Mouse (Mus musculus) bone marrow, adult 2 months (tissue): ENCODE data around the gene Apoa2.

Experiments
- CTCF ChIP-seq: fragments of 200-500 bp; IDR thresholded peaks from 2 replicates; pipeline ENCODE4 v1.5.1; 2011; ENCODE audit warnings: low read length, control low read depth; ENCODE audit not compliant: control insufficient read depth, insufficient read depth
- POLR2A ChIP-seq: fragments of 200-500 bp; IDR thresholded peaks from 2 replicates; pipeline ENCODE4 v1.6.1; 2011; ENCODE audit warnings: low read depth, mild to moderate bottlenecking, control low read depth, low read length, borderline replicate concordance; ENCODE audit not compliant: control insufficient read depth

DNA sequence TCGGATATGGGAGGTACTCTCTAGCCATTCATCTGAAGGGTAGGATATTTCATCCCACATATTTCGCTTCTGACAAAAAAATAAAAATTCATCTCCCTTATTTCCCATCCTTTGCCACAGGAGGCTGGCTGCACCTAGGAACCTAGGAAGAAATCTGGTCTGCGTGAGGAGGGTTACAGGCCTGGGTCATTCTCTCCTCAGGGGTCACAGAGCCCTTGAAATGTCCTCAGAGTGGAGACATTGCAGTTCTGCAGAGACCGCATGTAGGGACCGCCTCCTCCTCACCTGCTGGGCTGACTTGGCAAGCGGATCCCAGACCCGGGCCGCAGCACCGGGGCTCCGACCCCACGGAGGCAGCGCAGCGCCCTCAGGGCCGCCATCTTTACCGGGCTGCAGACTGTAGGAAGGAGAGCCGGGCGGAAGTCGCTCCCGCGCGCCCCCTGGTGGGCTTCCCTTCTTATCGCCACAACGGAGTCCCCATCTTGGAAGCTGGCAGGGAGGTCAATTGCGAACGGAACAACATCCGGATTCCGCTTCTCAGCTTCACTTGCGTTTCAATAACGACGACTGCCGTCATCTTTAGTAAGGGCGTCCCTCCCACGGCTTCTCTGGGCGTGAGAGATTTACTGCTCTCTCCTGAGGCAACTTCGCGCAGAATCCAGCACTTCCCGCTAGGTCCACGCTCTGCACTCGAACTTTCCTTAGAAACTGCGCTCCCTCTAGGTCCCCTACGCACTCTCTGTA is 22.0 kb downstream of the Apoa2 start:
- TF ChIP-seq CTCF = peak; percentile 86
- peak; percentile 84; the same call in 1 of the 2 replicates for TF ChIP-seq POLR2A
